Mouse (Mus musculus): ENCODE measurements at regions not wholly inside any gene's neighbourhood (a gene's known extent, or its start where the extent isn't known, plus 50 kb on each side); places are given as distances from the start of the nearest gene placed in this dataset.
A peak's percentile ranks its signal among the peaks of the same experiment; 100 is the strongest.

DNA sequence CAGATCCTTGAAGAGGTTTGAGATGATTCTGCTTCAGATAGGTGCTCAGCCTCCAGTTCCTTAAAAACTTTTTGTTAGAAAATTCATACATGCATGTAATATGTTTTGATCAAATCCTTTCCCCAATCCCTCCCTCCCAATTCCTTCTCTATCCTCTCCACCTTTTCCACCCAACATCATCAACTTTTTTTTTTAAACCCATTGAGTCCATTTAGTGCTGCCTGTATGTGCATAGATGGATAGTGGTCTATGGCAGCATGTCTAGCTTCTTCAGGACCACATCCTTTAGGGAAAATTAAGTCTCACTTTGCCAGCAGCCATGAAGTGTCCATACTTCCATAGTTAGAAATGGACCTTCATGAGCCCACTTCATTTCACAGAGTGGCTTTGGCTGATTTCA lies 167.2 kb upstream of the Klhl29 start:
- no peak for DNase-seq (ENCODE audit: low read depth, low spot score)
- Histone ChIP-seq H3K4me1 (ENCODE audit: control insufficient read depth in 2 of 2, insufficient read depth in 2 of 2, low read length in 2 of 2, poor library complexity in 1 of 2) (no peaks in the 10 kb centered on the region), H3K4me3 (ENCODE audit: insufficient read depth in 1 of 2, low read depth in 1 of 2, low read length in 2 of 2, poor library complexity in 1 of 2, severe bottlenecking in 1 of 2) (no peak overlapping the region), H3K36me3 (ENCODE audit: control insufficient read depth, insufficient read depth, low read length, poor library complexity, severe bottlenecking) (no peaks in the 10 kb centered on the region), H3K9me3 (ENCODE audit: control insufficient read depth, insufficient read depth, low read depth, low read length) (no peaks in the 10 kb centered on the region), H3K9ac (ENCODE audit: insufficient read depth, low read depth, low read length, poor library complexity, severe bottlenecking) (no peak overlapping the region), H3K27ac (ENCODE audit: insufficient read depth, low read depth, low read length, poor library complexity, severe bottlenecking) (no peak overlapping the region)
- in situ Hi-C loops (cut with MboI; ENCODE audit: low sequenced_read_pairs in 2 of 2, unreplicated experiment in 2 of 2), result no loop called here
- no peak for TF ChIP-seq MAFK (IDR thresholded peaks at IDR 0.05; ENCODE audit: insufficient read depth, low read depth, low read length)
- peak; percentile 95 for TF ChIP-seq ZNF384 (IDR thresholded peaks at IDR 0.05; ENCODE audit: low read depth, low read length)
- no peak for TF ChIP-seq CHD2 (IDR thresholded peaks at IDR 0.05; ENCODE audit: low read depth, low read length)

- H3K4me1 ChIP-seq (ENCODE audit: control insufficient read depth in 2 of 2, insufficient read depth in 2 of 2, low read length in 2 of 2, poor library complexity in 1 of 2), result no peaks in the 10 kb centered on the region
- no peak overlapping the region for H3K9ac ChIP-seq (ENCODE audit: insufficient read depth, low read depth, low read length, poor library complexity, severe bottlenecking)
- H3K36me3 ChIP-seq (ENCODE audit: control insufficient read depth, insufficient read depth, low read length, poor library complexity, severe bottlenecking), result no peaks in the 10 kb centered on the region
- no peak overlapping the region for H3K4me3 ChIP-seq (ENCODE audit: insufficient read depth in 1 of 2, low read depth in 1 of 2, low read length in 2 of 2, poor library complexity in 1 of 2, severe bottlenecking in 1 of 2)
- no peak for DNase-seq (ENCODE audit: low read depth, low spot score)
- H3K27ac ChIP-seq (ENCODE audit: insufficient read depth, low read depth, low read length, poor library complexity, severe bottlenecking), result no peak overlapping the region
- no peak for TF ChIP-seq MAFK (IDR thresholded peaks at IDR 0.05; ENCODE audit: insufficient read depth, low read depth, low read length)
- no peak for TF ChIP-seq ZNF384 (IDR thresholded peaks at IDR 0.05; ENCODE audit: low read depth, low read length)
- TF ChIP-seq ZC3H11A (IDR thresholded peaks at IDR 0.05; ENCODE audit: borderline replicate concordance, low read depth, low read length), result no peak
- TF ChIP-seq HCFC1 (IDR thresholded peaks at IDR 0.05; ENCODE audit: borderline replicate concordance, insufficient read depth, low read length), result no peak
- TF ChIP-seq CHD2 (IDR thresholded peaks at IDR 0.05; ENCODE audit: low read depth, low read length), result no peak
- no peaks in the 10 kb centered on the region for H3K9me3 ChIP-seq (ENCODE audit: control insufficient read depth, insufficient read depth, low read depth, low read length)
- in situ Hi-C loops (cut with MboI; ENCODE audit: low sequenced_read_pairs in 2 of 2, unreplicated experiment in 2 of 2), result no loop called here
These were observed 120.8 kb upstream of the Klhl29 start for GRCm38 (mm10) chr12:5496299-5496698.

DNA sequence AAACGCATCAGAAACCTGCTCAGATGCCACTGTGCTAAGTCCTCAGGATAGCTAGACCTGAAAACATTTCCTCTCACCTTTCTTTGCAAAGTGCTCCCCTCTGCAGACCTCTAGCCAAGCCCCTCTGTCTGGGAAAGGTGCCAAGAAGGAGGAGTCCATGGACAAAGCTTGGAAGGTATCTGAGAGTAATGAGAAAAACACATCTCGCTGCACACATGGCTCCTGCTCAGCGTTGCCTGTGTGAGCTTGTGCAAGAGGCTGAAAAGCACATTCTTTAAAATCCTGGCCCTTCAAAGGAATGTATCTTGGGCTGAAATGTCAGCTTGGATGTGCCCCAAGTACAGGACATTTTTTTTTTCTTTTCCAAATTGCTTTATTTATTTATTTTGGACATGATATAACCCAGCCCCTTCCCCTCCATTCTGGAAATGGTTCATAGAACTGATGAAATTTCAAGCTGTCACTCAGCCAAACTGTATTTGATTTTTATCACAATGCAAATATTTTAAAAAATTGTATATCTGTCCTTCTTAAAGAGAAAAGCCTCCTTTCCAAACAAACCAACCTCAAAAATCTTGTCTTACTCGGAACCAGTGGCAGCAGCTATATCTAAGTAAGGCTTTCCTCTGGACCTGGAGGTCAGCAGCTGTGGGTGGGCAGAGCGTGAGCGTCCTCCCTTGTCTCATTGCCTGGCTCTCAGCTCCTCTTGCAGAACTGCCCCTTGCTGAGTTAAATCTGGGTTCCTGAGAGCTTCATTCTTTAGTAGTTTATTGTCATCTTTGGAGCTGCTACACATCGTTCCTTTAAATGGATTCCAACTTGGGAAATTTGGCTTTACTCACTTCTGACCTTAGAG lies 119.4 kb upstream of the Klhl29 start:
- H3K36me3 ChIP-seq (ENCODE audit: control insufficient read depth, insufficient read depth, low read length, poor library complexity, severe bottlenecking), result no peaks in the 10 kb centered on the region
- H3K27ac ChIP-seq (ENCODE audit: insufficient read depth, low read depth, low read length, poor library complexity, severe bottlenecking), result no peak overlapping the region
- no peaks in the 10 kb centered on the region for H3K9me3 ChIP-seq (ENCODE audit: control insufficient read depth, insufficient read depth, low read depth, low read length)
- TF ChIP-seq MAFK (IDR thresholded peaks at IDR 0.05; ENCODE audit: insufficient read depth, low read depth, low read length) (no peak), ZNF384 (IDR thresholded peaks at IDR 0.05; ENCODE audit: low read depth, low read length) (no peak), CHD2 (IDR thresholded peaks at IDR 0.05; ENCODE audit: low read depth, low read length) (no peak), HCFC1 (IDR thresholded peaks at IDR 0.05; ENCODE audit: borderline replicate concordance, insufficient read depth, low read length) (no peak), ZC3H11A (IDR thresholded peaks at IDR 0.05; ENCODE audit: borderline replicate concordance, low read depth, low read length) (no peak)
- DNase-seq (ENCODE audit: low read depth, low spot score), result no peak
- no peaks in the 10 kb centered on the region for H3K4me1 ChIP-seq (ENCODE audit: control insufficient read depth in 2 of 2, insufficient read depth in 2 of 2, low read length in 2 of 2, poor library complexity in 1 of 2)
- in situ Hi-C loops (cut with MboI; ENCODE audit: low sequenced_read_pairs in 2 of 2, unreplicated experiment in 2 of 2), result no loop called here
- H3K4me3 ChIP-seq (ENCODE audit: insufficient read depth in 1 of 2, low read depth in 1 of 2, low read length in 2 of 2, poor library complexity in 1 of 2, severe bottlenecking in 1 of 2), result no peak overlapping the region
- H3K9ac ChIP-seq (ENCODE audit: insufficient read depth, low read depth, low read length, poor library complexity, severe bottlenecking), result no peak overlapping the region

GRCm38 (mm10) chr12:5464250-5464899 lies 88.9 kb upstream of the Klhl29 start:
- TF ChIP-seq MAFK (IDR thresholded peaks at IDR 0.05; ENCODE audit: insufficient read depth, low read depth, low read length) (no peak), ZNF384 (IDR thresholded peaks at IDR 0.05; ENCODE audit: low read depth, low read length) (no peak)
- H3K36me3 ChIP-seq (ENCODE audit: control insufficient read depth, insufficient read depth, low read length, poor library complexity, severe bottlenecking), result no peaks in the 10 kb centered on the region
- in situ Hi-C loops (cut with MboI; ENCODE audit: low sequenced_read_pairs in 2 of 2, unreplicated experiment in 2 of 2), result no loop called here
- H3K9ac ChIP-seq (ENCODE audit: insufficient read depth, low read depth, low read length, poor library complexity, severe bottlenecking), result no peak overlapping the region
- no peak for DNase-seq (ENCODE audit: low read depth, low spot score)
- H3K27ac ChIP-seq (ENCODE audit: insufficient read depth, low read depth, low read length, poor library complexity, severe bottlenecking), result no peak overlapping the region
- no peak overlapping the region for H3K4me3 ChIP-seq (ENCODE audit: insufficient read depth in 1 of 2, low read depth in 1 of 2, low read length in 2 of 2, poor library complexity in 1 of 2, severe bottlenecking in 1 of 2)
- no peaks in the 10 kb centered on the region for H3K4me1 ChIP-seq (ENCODE audit: control insufficient read depth in 2 of 2, insufficient read depth in 2 of 2, low read length in 2 of 2, poor library complexity in 1 of 2)
- no peaks in the 10 kb centered on the region for H3K9me3 ChIP-seq (ENCODE audit: control insufficient read depth, insufficient read depth, low read depth, low read length)
